Mouse (Mus musculus) hindbrain, embryonic 10.5 days (tissue): ENCODE measurements around the gene Mblac2. TPM values are rescaled to one million over a fixed set of nuclear protein-coding genes. Genes with fewer than 3 reads are reported as not detected.

Experiments used
- DNase-seq: peaks from one replicate; pipeline ENCODE4 v3.0.0-alpha.2; 2017; ENCODE audit warnings: low spot score
- H3K27ac ChIP-seq: fragments of 300-500 bp; sonication (generic); 2 replicates; pipeline ENCODE4 v1.5.1; 2016; ENCODE audit warnings: mild to moderate bottlenecking, moderate library complexity
- H3K27me3 ChIP-seq: fragments of 300-500 bp; sonication (generic); 2 replicates; pipeline ENCODE4 v1.6.1; 2016; ENCODE audit warnings: mild to moderate bottlenecking; ENCODE audit not compliant: poor library complexity, insufficient read depth, severe bottlenecking
- H3K36me3 ChIP-seq: fragments of 300-500 bp; sonication (generic); 2 replicates; pipeline ENCODE4 v1.6.1; 2016; ENCODE audit warnings: mild to moderate bottlenecking, moderate library complexity
- H3K4me1 ChIP-seq: fragments of 300-500 bp; sonication (generic); replicated peaks from 2 replicates; pipeline ENCODE4 v1.6.1; 2016; ENCODE audit warnings: mild to moderate bottlenecking
- H3K4me3 ChIP-seq: fragments of 300-500 bp; sonication (generic); 2 replicates; pipeline ENCODE4 v1.5.1; 2016; ENCODE audit warnings: mild to moderate bottlenecking, moderate library complexity
- H3K9me3 ChIP-seq: fragments of 300-500 bp; sonication (generic); 2 replicates; pipeline ENCODE4 v1.6.1; 2016; ENCODE audit warnings: mild to moderate bottlenecking, moderate library complexity
- whole genome bisulfite sequencing: fragments of 180-500 bp; shearing (Covaris S2); methylation state at CpG from one replicate; pipeline ENCODE4 v1.1.7; 2016; 5-methylcytosine and 5-hydroxymethylcytosine counted together
- polyA plus RNA-seq: library from polyadenylated mRNA; unstranded; fragments of >200 nt; fragmentation: Nextera tagmentation; extraction: Ambion mirVana; gene quantifications from 2 replicates; pipeline ENCODE4 v1.2.1, GENCODE M21; 2016

Gene Mblac2
- polyA plus RNA-seq, 1 experiment from 2014 or later: 5.9 TPM

DNA sequence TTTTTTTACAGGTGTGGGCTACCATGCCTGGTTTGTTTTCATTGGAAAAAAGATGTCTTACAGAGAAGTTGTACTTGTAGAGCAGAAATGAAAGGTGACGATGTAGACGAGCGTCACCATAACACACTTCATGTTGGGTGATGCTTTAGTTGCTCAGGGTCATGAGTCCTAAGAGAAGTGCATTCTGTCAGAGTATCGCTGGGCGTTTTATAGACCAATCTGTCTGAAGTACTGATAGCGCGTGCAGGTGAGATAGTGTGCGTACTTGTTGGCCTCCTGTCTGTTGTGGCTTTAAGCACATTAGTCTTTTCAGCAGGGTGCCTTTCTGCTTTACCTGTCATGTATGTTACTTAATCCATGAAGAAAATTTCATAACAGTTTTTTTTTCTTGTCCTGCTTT, 79.0 kb downstream of the Mblac2 start:
- no peak overlapping the region for H3K27ac ChIP-seq
- peaks cover 63% of the 10 kb centered on the region for H3K36me3 ChIP-seq
- H3K4me1 ChIP-seq: peaks cover 8% of the 10 kb centered on the region
- no peaks in the 10 kb centered on the region for H3K9me3 ChIP-seq
- WGBS: 96% methylated on average over 8 of the region's 8 CpGs
- H3K27me3 ChIP-seq: no peaks in the 10 kb centered on the region
- no peak for DNase-seq
- no peak overlapping the region for H3K4me3 ChIP-seq

DNA sequence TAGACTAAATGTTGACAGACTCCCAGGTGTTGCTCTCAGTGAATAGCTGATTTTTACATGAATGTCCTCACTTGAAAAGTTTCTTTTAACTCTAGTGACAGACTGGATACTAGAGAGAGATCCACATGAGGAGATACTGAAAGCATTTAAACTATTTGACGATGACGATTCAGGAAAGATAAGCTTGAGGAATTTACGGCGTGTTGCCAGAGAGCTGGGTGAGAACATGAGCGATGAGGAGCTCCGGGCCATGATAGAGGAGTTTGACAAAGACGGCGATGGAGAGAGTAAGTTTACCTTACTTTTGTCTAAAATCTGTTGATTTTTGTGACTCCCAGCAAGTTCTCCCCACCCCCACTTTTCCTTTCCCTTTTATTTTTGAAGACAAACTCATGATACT, 80.7 kb downstream of the Mblac2 start:
- peaks cover 62% of the 10 kb centered on the region for H3K36me3 ChIP-seq
- no peaks in the 10 kb centered on the region for H3K4me1 ChIP-seq
- H3K4me3 ChIP-seq: no peak overlapping the region
- DNase-seq: no peak
- WGBS: 92% methylated on average over 8 of the region's 8 CpGs
- no peak overlapping the region for H3K27ac ChIP-seq
- H3K27me3 ChIP-seq: no peaks in the 10 kb centered on the region
- H3K9me3 ChIP-seq: no peaks in the 10 kb centered on the region

DNA sequence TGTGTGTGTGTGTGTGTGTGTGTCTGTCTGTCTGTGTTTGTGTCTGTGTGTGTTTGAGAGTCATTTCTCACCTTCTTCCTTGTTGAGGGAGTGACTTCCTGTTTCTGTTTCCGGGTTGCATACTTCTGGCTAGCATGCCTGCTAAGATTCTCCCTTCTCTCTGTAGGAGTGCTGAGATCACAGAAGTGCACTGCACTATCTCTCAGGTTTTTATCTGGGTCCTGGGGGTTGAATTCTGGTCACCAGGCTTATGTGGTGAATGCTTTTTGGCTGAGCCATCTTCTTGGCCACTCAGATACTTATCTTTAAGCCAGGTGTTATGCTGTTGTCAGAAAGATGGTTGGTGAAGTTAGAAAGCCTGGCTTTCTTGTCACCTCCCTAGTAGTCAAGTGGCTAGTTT, 82.7 kb downstream of the Mblac2 start:
- Histone ChIP-seq H3K4me1 (no peaks in the 10 kb centered on the region), H3K9me3 (no peaks in the 10 kb centered on the region), H3K27me3 (no peaks in the 10 kb centered on the region), H3K4me3 (no peak overlapping the region), H3K36me3 (peaks cover 47% of the 10 kb centered on the region), H3K27ac (no peak overlapping the region)
- 83% methylated on average over 1 of the region's 1 CpGs for WGBS
- no peak for DNase-seq

DNA sequence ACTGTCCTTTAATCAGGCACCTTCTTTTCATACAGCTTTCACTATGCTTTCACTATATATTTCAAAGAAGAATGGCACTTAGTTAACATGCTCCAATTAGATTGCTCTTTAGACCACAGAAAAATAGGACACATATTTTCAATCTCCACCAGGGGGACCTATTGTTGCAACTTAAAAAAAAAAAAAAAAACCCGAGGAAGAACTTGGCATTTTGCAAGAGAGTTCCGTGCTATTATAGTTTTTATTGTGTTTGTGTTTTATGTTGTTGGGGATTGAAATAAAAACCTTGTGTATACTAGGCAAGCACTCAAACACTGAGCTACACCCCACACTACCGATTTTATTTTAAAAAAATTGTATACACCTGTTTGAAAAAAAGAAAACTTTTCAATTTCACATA, 90.0 kb downstream of the Mblac2 start:
- DNase-seq: no peak

More for the DNA sequence above, 90.0 kb downstream of the Mblac2 start:
- WGBS: 58% methylated on average over 3 of the region's 3 CpGs
- Histone ChIP-seq H3K36me3 (0 out of 2 replicates have a peak, but pooled peaks cover 8% of the 10 kb centered on the region), H3K27me3 (no peaks in the 10 kb centered on the region), H3K27ac (no peak overlapping the region), H3K9me3 (no peaks in the 10 kb centered on the region), H3K4me1 (no peaks in the 10 kb centered on the region), H3K4me3 (no peak overlapping the region)

Other genes with a start within 250 kb of the Mblac2 start
- 45.3 and 45.6 TPM in 2 replicates for gene Adgrv1, start 78.2 kb upstream of the Mblac2 start, polyA plus RNA-seq
- 23.1 and 25.9 TPM in 2 replicates for gene Lysmd3, start 53.7 kb upstream of the Mblac2 start, polyA plus RNA-seq
- 13.3 and 20.0 TPM in 2 replicates for gene Polr3g, start 328 bp upstream of the Mblac2 start, polyA plus RNA-seq
- gene Cetn3, start 71.7 kb downstream of the Mblac2 start, polyA plus RNA-seq: 194 and 228 TPM in 2 replicates